Mouse (Mus musculus) MEL (cell line): ENCODE measurements around the gene Cdc42.

Experiments used
- CTCF ChIP-seq, 3 experiments: IDR thresholded peaks in 2 of 3; conservative IDR thresholded peaks in 1 of 3; 2 replicates each; pipeline ENCODE4 v1.5.1; 2011 to 2012; ENCODE audit warnings: low read length in 3 of 3, low read depth in 2 of 3, mild to moderate bottlenecking in 2 of 3, improper control_type of control experiment in 1 of 3, inconsistent platforms in 1 of 3, mixed read lengths in 1 of 3, moderate library complexity in 1 of 3; ENCODE audit not compliant: control insufficient read depth in 1 of 3, insufficient read depth in 1 of 3, poor library complexity in 1 of 3, severe bottlenecking in 1 of 3
- EP300 ChIP-seq, 2 experiments: IDR thresholded peaks; 2 replicates each; pipeline ENCODE4 v1.6.1; 2011; ENCODE audit warnings: improper control_type of control experiment in 2 of 2, low read length in 2 of 2, low read depth in 1 of 2, mild to moderate bottlenecking in 1 of 2
- MYC ChIP-seq: IDR thresholded peaks from 2 replicates; pipeline ENCODE4 v1.6.1; 2011; ENCODE audit warnings: low read depth, mild to moderate bottlenecking, low read length, improper control_type of control experiment, moderate library complexity

DNA sequence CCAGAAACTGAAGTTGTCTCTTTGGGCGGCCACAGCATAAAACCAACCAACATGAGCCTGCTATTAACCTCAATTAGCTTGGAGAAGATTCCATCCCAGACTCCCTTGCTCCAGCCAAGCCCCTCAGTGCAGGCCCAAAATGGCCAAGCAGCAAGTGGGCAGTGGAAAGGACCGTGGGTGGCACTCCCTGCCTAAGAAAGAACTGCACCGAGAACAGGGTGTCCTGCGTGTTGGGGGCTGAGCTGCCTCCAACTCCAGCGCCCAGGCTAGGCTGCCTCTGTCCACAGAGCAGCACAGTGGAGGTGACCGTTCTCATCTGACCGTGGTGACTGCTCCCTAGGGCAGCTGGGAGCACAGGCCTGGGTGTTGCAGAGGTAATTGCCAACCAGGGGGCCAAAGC lies 63.5 kb downstream of the Cdc42 start:
- TF ChIP-seq MYC: no peak
- TF ChIP-seq CTCF (IDR thresholded peaks at IDR 0.05 in 2 of 3, conservative IDR thresholded peaks at IDR 0.05 in 1 of 3; ENCODE audit: control insufficient read depth in 1 of 3, insufficient read depth in 1 of 3, low read depth in 2 of 3, low read length in 3 of 3, poor library complexity in 1 of 3, severe bottlenecking in 1 of 3): no peak
- no peak for TF ChIP-seq EP300 (IDR thresholded peaks at IDR 0.05; ENCODE audit: low read depth in 1 of 2, low read length in 2 of 2)
